Mouse (Mus musculus): Measurements from ENCODE around the gene Atp6v0d1.

Atp6v0d1 gene

DNA sequence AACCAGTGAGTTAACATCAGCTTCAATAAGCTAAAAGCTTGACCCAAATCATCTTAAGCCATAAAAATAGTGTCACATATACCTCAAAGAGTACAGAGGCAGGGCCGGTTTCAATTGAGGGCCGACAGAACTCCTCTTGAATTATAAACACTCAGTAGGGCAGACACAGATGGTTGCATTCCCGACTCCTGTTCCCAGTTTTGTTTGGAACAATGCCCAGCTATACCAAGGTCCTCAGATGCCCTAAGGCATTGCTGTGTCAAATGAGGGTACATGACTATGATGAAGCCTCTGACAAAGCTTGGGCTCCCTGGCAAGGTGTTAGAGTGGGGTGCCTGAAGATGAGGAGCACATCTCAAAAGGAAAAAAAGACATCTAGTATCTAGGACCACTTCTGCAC is 9.7 kb upstream of the Atp6v0d1 start:
- no peak for DNase-seq (ENCODE audit: inconsistent age in 2 of 2, low spot score in 1 of 2)

DNA sequence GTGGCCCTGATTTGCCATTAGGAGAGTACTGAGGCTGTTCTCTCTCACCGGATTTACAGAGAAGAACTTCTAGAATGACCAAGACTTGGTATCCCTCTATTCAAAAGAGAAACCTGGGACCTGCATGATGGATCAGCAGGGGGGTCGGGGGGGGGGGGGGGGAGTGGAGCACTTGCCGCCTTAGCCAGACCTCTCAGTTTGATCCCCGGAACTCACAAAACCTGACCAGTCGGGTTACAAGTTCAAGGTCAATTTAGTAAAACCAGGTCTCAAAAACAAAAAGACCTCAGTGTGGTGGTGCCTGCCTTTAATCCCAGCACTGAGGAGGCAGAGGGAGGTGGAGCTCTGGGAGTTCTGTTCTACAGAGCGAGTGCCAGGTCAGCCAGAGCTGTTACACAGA is 8.9 kb upstream of the Atp6v0d1 start:
- DNase-seq (ENCODE audit: inconsistent age in 2 of 2, low spot score in 1 of 2) = no peak

DNA sequence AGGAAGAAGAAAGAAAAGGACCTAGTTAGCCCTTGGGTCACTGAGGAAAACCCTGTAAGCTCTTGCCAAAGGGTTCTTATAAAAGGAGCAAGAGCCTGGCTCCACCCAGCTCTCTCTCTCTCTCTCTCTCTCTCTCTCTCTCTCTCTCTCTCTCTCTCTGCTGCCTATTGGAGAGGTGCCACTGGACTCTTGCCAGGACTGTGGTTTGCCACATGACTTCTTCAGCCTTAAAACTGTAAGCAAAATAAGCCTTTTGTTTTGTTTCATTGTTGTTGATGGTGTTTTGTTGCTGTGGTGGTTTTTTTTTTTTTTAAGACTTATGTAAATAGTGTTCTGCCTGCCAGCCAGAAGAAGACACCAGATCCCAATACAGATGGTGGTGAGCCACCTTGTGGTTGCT is 7.6 kb upstream of the Atp6v0d1 start:
- peak in 1 of 2 experiments; percentile 59 for DNase-seq (ENCODE audit: inconsistent age in 2 of 2, low spot score in 1 of 2)

DNA sequence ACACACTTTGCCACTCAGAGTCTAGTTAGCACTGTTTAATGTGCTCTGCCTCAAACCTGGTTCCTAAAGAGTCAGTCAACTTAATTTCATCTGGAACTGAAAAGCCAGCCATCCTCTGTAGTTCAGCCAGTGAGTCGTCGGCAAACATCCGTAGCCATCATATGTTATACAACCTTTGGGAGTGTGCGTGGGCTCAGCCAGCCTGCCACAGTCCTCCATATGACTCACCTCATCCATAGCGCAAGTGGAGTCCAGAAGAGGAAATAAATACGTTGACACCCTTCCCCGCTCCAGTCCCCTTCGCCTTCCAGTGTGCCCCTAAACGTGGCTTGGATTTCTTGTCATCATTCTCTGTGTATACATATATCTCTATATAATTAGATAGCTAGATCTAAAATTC is 6.0 kb upstream of the Atp6v0d1 start:
- DNase-seq (ENCODE audit: inconsistent age in 2 of 2, low spot score in 1 of 2) = no peak

DNA sequence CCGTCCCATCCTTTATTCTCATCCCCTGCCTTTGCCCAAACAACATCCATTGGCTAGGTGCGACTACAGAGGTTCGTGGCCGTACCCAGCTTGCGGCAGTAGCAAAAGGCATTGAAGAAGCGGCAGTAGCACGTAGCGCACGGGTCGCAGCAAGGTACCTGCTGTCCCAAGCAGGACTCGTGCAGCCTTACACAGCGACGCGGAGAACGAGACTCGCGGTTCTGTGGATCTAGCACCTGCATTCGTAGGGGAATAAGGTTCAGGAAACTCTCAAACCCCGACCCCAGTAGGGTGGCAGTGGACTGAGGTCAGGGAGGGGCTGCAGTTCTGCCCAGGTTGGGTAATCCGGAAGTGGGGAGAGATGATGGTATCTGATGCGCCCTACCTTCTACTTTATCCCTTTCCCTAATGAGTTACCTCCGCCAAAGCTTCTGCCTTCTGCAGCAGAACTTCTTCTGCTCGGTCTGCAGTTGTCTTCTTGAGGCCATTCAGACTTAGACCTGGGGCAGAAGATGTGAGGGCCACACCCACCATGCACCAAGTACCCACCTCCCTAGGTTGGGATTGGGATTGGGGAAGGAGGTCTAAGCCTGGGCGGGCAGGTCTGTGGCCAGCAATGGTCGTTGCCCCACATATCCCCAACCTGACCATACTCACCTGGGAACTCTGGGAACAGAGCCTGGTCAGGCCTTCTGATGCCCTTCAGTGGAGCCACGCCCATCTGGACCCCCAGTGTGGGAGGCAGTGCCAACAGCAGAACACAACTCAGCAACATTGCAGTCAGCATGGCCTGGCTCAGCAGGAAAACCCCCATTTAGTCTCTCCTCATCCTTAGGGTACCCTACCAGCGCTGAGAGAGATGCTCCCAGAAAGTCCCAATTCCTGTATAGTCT is 1.1 kb upstream of the Atp6v0d1 start:
- DNase-seq (ENCODE audit: inconsistent age in 2 of 2, low spot score in 1 of 2) = peak; percentile 51 to 54

DNA sequence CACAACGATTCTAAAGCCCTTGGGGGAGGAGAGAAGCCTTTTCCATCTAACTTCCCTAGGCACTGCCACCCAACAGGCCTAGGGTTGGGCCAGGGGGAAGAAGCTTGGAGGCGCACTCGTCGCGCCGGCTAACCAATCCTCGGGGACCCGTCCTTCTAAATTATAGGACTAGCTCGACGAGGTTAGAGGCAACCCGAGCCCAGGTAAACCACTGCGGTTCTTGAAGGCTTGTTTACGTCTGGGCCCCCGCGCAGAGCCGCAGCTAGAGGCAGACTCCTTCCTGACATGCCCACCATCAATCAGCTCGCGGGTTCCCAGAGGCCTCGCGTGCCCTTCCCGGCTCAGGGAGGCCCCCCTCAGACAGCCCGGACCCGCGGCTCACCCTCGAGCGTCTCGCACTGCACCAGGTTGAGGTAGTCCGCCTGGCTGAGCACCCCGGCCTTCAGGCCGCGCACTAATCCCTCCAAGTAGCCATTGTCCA is 406 bp downstream of the Atp6v0d1 start:
- DNase-seq (ENCODE audit: inconsistent age in 2 of 2, low spot score in 1 of 2) = no peak

DNA sequence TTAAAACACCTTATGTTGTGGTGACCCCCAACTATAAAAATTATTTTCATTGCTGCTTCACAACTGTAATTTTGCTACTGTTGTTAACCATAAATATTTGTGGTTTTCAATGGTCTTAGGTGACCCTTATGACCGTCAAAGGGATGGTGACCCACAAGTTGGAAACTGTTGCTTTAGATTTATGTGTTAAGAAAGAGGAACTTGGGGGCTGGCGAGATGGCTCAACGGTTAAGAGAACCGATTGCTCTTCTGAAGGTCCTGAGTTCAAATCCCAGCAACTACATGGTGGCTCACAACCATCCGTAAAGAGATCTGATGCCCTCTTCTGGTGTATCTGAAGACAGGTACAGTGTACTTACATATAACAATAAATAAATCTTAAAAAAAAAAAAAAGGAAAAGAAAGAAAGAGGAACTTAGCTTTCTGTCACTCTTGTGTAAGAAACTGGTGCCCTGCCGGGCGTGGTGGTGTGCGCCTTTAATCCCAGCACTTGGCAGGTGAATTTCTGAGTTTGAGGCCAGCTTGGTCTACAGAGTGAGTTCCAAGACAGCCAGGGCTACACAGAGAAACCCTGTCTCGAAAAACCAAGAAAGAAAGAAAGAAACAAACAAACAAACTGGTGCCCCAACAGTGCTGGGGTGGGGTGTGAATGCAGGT is 1.1 kb downstream of the Atp6v0d1 start:
- DNase-seq (ENCODE audit: inconsistent age in 2 of 2, low spot score in 1 of 2) = peak in 1 of 2 experiments; percentile 48

DNA sequence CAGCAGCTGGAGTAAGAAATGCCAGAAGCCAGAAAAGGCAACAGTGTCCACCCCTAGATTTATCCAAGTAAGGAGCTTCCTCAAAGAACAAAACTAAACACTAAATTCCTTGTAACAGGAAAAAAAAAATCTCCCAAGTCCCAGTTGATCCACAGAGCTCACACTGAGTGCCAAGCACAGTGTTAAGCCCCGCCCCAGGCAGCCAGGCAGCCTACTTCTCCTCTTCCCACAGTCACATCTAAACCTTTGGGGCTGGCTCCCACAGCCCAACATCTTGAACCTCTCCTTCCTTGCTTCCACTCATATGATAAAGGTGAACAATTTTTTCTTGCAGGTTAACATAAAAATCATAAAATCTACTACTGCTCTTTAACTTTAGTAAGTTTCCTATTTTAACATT is 2.0 kb downstream of the Atp6v0d1 start:
- no peak for DNase-seq (ENCODE audit: inconsistent age in 2 of 2, low spot score in 1 of 2)

DNA sequence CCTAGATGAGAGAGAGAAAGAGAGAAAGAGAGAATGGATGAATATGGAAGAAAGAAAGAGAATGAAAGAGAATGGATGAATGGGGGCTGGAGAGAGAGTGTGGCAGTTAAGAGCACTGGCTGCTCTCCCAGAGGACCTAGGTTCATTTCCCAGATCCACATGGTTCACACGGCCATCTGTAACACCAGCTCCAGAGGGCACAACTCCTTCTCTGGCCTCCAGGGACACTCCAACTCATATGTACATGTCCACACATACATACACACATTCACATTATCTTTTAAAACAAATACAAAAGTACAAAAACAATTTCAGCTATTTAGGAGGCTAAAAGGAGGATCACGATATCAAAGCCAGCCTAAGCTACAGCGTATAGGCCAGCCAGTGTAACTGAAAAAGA is 3.0 kb downstream of the Atp6v0d1 start:
- DNase-seq (ENCODE audit: inconsistent age in 2 of 2, low spot score in 1 of 2) = no peak

DNA sequence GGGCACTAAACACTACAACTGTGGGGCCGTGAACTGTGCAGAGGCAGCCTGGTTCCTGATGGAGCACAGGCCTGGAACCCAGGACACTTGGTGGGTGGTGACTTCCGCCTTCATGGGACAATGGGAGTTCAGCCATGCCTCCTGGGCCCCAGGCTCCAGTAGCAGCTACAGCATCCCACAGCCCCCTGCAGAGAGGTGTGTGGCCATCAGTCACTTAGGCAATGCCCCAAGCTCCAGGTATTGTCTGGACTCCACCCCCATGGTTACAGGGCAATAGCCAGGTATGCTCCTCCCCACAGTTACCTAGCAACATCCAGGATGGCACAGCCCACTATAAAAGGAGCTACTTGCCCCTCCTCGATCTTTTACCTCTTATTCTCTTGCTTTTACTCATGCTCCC is 10.6 kb downstream of the Atp6v0d1 start:
- DNase-seq (ENCODE audit: inconsistent age in 2 of 2, low spot score in 1 of 2) = no peak

DNA sequence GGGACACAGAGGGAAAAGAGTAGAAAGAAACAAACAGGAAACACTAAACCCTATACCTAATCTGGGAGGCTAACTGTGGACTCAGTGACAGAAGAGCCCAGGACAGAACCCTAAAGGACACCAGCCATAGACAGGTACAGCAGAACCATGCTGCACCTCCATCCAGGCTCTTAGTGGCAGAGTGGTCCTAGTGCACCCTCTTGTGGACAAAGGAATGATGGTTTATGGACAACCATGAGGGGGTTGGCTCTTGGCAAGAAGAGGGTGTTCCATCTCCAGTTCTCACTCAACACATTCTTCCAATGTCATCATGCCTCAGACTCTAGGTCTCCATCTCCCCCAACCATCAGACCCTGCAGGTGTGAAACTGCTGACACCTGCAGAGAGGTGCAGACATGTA is 11.8 kb downstream of the Atp6v0d1 start:
- peak; percentile 63 to 91 for DNase-seq (ENCODE audit: inconsistent age in 2 of 2, low spot score in 1 of 2)

DNA sequence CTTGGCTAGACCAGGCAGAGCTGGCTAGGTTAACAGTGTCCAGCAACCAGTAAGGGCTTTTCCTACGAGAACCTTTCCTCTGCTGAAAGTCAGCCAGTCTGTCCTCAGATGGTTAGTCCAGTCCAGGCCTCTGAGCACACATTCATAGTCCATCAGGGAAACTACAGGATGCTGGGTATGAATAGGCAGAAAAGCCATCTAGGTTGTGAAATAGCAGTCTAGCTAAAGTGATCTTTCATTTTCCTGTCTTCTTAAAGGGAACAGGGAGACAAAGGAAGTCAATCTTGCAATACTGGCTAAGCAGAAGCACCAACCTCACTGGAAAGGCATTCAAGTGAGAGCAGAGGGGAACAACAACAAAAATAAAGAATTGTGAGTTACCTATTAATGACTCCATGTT is 13.0 kb downstream of the Atp6v0d1 start:
- no peak for DNase-seq (ENCODE audit: inconsistent age in 2 of 2, low spot score in 1 of 2)

DNA sequence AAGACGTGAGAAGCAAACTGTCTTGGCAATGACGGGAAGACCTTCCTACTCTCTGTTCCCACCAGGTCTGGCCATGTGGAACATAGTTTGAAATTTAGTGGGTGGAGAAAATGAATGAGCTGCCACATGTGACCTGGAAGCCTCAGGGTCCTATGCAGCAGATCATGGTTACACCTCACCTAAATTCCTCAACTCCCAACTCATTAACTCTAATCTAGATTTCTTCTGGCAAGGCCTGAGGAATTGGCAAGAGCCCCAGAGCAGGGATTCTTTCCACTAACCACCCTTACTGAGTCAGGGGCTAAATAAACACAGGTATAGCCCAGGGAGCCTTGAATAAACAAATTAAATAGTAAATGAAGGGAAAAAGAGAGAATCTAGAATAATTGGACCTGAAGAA is 13.8 kb downstream of the Atp6v0d1 start:
- DNase-seq (ENCODE audit: inconsistent age in 2 of 2, low spot score in 1 of 2) = no peak

DNA sequence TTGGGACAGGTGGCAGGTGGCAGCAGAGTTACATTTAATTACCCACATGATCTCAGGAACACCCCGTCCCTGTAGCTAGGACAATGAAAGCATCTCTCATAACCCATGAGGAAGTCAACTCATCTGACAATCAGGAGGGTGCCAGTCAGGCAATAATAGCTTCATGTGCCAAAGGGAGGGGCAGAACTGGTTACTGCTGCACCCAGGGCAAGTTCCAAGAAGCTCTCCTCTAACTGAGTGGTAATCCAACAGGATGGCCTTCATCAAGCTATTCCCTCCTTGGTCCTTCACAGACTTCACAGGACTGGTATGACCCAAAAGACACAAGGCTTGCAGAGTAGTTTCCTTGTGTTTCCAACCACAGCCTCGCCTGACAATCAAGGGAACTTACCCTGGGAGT is 15.8 kb downstream of the Atp6v0d1 start:
- no peak for DNase-seq (ENCODE audit: inconsistent age in 2 of 2, low spot score in 1 of 2)

DNA sequence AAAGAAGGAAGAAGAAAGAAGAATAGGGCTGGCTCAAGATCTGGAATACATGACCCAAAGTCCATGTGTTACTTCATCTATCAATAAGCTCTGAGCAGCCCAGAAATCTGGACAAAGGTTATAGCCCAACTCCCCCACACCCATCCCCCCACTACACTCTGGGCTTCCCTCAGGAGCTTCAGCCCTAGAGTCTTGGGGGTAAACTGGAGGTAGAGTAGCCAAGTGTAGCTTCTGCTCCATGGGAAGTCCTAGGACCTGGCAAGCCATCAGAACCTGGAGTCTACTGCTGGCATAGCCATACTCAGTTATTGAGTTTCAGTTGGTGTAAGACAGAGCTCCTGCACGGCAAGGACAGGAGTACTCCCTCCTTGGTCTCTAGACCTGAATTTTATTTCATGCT is 16.3 kb downstream of the Atp6v0d1 start:
- no peak for DNase-seq (ENCODE audit: inconsistent age in 2 of 2, low spot score in 1 of 2)

DNA sequence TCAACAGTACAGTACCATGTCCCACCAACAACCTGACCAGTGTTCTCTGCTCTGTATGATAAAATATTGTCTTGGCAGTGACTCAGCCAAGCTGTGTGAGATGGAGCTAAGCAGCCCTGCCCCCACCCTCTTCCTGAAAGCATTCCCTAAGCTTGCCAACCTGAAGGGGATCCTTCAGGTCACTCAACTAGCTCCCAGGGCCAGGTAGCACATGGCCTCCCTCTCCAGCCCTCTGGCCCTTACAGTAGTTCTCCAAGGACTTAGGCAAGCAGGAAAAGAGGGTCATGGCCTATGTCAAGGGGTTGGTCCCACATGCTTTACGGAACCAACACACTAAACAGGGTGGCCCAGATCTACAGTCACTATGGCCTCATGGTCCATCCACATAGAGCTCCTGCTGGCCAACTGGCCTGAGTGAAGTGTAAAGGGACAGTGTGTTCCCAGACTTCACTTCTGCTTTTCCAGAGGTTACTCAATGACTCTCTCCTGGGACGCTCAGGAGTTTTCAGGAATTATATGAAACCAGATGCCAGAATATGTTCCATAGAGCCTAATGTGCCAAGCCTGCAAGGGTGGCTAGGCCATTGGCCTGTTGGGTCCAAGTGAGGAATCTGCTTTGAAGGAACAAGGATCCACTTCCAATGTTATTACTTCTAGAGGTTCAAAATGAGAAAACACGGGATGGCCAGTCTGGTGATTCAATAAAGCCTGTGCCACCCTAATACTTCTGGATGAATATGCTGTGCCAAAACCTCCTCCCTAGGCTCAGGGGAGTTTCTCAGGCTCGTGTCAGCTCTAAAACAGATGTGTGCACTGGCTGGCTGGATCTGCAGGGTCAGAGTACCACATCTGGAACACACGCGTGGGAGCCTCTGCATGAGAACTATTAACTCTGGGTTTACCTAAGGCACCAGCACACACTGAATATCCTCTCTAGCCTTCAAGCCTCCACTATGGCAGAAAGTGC is 19.2 kb downstream of the Atp6v0d1 start:
- peak in 1 of 2 experiments; percentile 47 for DNase-seq (ENCODE audit: inconsistent age in 2 of 2, low spot score in 1 of 2)

DNA sequence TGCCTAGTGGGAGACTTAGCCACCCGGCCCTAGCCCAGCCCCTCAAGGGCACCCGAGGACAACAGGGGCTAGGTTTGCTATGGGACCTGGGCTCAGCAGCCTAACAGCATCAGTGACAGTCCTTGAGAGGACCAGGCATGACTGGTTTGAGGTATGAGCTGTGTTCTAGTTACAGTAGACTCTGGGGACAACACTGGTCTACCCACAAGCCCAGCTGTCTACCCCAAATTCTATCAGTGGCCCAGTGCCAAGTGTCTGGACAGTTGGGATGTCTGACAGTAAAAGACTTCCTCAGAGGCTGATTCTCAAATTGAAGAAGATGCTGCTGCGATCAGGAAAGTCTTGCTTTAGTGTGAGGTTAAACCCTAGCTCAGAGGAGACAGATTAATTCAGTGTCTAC is 20.6 kb downstream of the Atp6v0d1 start:
- DNase-seq (ENCODE audit: inconsistent age in 2 of 2, low spot score in 1 of 2) = no peak

DNA sequence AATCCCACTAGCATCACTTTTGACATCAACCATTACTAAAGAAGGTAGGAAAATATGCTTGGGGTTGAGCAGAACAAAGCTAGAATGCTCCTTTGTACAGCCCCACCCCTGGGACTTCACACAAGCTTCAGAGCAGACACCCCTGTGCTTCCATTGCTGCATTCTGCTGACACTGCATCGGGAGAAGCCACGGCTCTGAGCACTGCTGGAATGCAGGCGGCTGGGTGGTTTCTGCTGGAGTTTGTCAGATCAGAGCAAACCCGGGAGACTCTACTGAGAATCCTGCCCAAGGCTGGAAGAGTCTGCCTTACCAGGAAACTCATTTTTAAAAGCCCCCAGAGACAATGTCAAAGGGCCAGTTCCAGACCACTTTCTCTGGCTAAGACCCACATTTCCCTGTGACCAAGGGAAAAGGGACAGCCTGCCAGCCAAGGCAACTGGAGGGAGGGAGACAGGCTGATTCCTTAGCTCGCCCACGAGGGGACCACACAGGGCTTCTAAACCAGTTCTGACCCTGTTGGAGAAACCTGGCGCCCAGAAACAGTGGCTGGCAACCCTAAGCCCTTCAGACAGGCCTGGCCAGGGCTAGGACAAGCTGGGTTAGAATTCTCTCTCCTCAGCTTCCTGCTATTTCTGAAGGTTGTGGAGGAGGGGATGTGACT is 21.2 kb downstream of the Atp6v0d1 start:
- no peak for DNase-seq (ENCODE audit: inconsistent age in 2 of 2, low spot score in 1 of 2)

DNA sequence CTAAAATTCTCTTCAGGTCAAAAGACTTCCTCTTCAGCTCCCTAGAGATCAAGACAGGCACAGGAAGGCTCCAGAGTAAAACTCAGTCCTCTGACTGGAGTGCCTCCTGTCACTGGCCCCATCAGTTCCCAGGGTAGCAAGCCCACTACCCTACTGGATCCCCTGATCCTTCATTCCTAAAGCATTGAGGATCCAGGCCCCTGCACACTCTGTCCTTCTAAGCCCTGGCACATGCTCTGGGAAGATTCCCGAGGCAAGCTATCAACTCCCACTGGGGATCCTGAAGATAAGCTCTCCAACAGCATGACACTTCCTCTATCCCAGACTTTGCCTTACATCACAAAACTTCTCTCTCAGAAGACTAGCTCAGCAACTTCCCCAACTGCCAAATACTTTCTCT is 22.1 kb downstream of the Atp6v0d1 start:
- DNase-seq (ENCODE audit: inconsistent age in 2 of 2, low spot score in 1 of 2) = no peak

DNA sequence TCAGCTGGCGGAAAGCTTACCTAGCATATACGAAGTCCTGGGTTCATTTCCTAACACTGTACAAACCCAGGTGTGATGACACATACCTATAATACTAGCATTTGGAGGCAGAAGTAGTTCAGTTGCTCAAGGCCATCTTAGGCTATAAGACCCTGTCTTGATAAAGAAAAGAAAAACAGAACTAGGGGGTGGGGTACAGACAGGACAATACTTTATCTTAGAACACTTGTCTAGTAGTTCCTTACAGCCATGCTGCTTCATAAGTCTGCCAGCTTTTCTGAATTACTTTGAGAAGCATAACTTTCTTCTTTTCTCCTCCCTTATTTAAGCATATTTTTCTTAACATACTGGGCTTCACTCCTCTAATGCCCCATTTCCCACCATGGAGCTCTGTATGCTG is 23.0 kb downstream of the Atp6v0d1 start:
- no peak for DNase-seq (ENCODE audit: inconsistent age in 2 of 2, low spot score in 1 of 2)

Data from adrenal gland, adult (tissue).